23 mouse cellular contexts compared by ENCODE assay signal in the genomic region with DNA sequence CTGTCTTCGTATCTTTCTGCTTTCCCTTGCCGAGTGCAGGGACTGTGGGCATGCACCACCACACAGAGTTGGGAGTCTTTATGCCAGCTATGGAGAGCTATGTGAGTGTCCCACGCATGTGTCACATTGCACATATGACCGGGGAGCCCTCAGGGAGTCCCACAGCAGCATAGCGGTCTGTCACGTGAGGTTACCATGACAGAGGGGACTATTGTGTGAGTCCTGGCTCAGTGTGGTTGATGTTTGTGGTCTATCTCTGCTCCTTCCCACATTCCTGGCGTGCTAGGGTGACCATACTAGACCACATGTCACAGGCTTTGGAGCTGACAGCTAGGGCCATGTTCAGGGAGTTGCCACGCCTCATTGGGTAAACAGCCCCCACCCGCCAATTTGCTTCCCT. TPM values are rescaled to one million over a fixed set of nuclear protein-coding genes. Genes with fewer than 3 reads are reported as not detected.
"Had no signal": no experiment of that assay in that cellular context is flagged by ENCODE, and none has a peak within 500 bp of the region (broad histone marks: within the 10 kb centered on the region; RNA-seq: fewer than 3 reads in every experiment).

No protein-coding gene starts in this region.

- H3K9ac ChIP-seq: liver, embryonic 13.5 days; liver, embryonic 15.5 days; lung, embryonic 14.5 days; midbrain, embryonic 12.5 days; neural tube, embryonic 12.5 days; neural tube, embryonic 15.5 days; stomach, embryonic 15.5 days had no signal

- DNase-seq: liver, embryonic 13.5 days; lung, adult 18-20 months; lung, embryonic 14.5 days; lung, postnatal 10 days; lung, postnatal 4 days; midbrain, embryonic 14.5 days; retina, postnatal 1 day; right cerebral cortex, adult 18-20 months; right cerebral cortex, postnatal 25 days; right cerebral cortex, postnatal 4 days; spleen, adult 18-20 months; thymus, adult 2 months; thymus, postnatal 25 days; thymus, postnatal 4 days had no signal

- H3K4me2 ChIP-seq: liver, embryonic 13.5 days; liver, embryonic 15.5 days; lung, embryonic 14.5 days; midbrain, embryonic 12.5 days; neural tube, embryonic 12.5 days; neural tube, embryonic 15.5 days; stomach, embryonic 15.5 days had no signal

- H3K9me3 ChIP-seq: liver, embryonic 13.5 days; liver, embryonic 15.5 days; midbrain, embryonic 10.5 days; midbrain, embryonic 12.5 days; neural tube, embryonic 12.5 days; neural tube, embryonic 15.5 days; stomach, embryonic 15.5 days had no signal

- H3K36me3 ChIP-seq: liver, embryonic 13.5 days; liver, embryonic 15.5 days; midbrain, embryonic 10.5 days; midbrain, embryonic 12.5 days; neural tube, embryonic 12.5 days; neural tube, embryonic 15.5 days; stomach, embryonic 15.5 days had no signal

- H3K27ac ChIP-seq: liver, embryonic 13.5 days; liver, embryonic 15.5 days; midbrain, embryonic 10.5 days; midbrain, embryonic 12.5 days; neural tube, embryonic 12.5 days; neural tube, embryonic 15.5 days; stomach, embryonic 15.5 days had no signal

- H3K27me3 ChIP-seq: liver, embryonic 13.5 days; liver, embryonic 15.5 days; midbrain, embryonic 12.5 days; neural tube, embryonic 12.5 days; neural tube, embryonic 15.5 days; stomach, embryonic 15.5 days had no signal

- H3K4me3 ChIP-seq: liver, embryonic 13.5 days; liver, embryonic 15.5 days; megakaryocyte, embryonic 14.5 days; midbrain, embryonic 10.5 days; midbrain, embryonic 12.5 days; myocyte; neural tube, embryonic 12.5 days; neural tube, embryonic 15.5 days; stomach, embryonic 15.5 days had no signal

- H3K4me1 ChIP-seq: liver, embryonic 13.5 days; liver, embryonic 15.5 days; megakaryocyte, embryonic 14.5 days; neural tube, embryonic 15.5 days; stomach, embryonic 15.5 days had no signal

- ATAC-seq: midbrain, embryonic 16.5 days had no signal

RNA-seq across cellular contexts. Expression of gene Grk3, which starts 36.4 kb away (rescaled TPM):
- polyA plus RNA-seq: myocyte had no signal
